Mouse (Mus musculus) bone marrow macrophage, adult 2 months (primary cell): Measurements from ENCODE around the gene Tbc1d13. TPM values are rescaled to one million over a fixed set of nuclear protein-coding genes. Genes with fewer than 3 reads are reported as not detected.
"Not testable (repeated sequence)": the region's sequence is repeated elsewhere in the genome, so short reads cannot be mapped to it uniquely, and the experiment has no call there.

Source experiments
- H3K27ac ChIP-seq: 2 replicates; pipeline ENCODE4 v1.5.1; 2012; ENCODE audit warnings: low read depth, low read length; ENCODE audit not compliant: insufficient read depth
- H3K4me1 ChIP-seq: 2 replicates; pipeline ENCODE4 v1.6.1; 2012; ENCODE audit warnings: low read length; ENCODE audit not compliant: control insufficient read depth, insufficient read depth
- H3K4me3 ChIP-seq: 2 replicates; pipeline ENCODE4 v1.5.1; 2012; ENCODE audit warnings: mild to moderate bottlenecking, low read length, moderate library complexity; ENCODE audit not compliant: insufficient read depth
- CTCF ChIP-seq: IDR thresholded peaks from 2 replicates; pipeline ENCODE4 v1.5.1; 2012; ENCODE audit warnings: low read depth, mild to moderate bottlenecking, low read length, moderate library complexity
- POLR2A ChIP-seq: IDR thresholded peaks from 2 replicates; pipeline ENCODE4 v1.6.1; 2012; ENCODE audit warnings: mild to moderate bottlenecking, low read depth, low read length, borderline replicate concordance
- polyA plus RNA-seq: library from polyadenylated mRNA; stranded (reverse); fragments of >200 nt; gene quantifications from 2 replicates; pipeline ENCODE4 v1.2.4, GENCODE M21; 2012; ENCODE audit not compliant: missing spikeins, insufficient read depth, insufficient read length

Gene Tbc1d13
- polyA plus RNA-seq, 1 experiment, result 107 TPM

DNA sequence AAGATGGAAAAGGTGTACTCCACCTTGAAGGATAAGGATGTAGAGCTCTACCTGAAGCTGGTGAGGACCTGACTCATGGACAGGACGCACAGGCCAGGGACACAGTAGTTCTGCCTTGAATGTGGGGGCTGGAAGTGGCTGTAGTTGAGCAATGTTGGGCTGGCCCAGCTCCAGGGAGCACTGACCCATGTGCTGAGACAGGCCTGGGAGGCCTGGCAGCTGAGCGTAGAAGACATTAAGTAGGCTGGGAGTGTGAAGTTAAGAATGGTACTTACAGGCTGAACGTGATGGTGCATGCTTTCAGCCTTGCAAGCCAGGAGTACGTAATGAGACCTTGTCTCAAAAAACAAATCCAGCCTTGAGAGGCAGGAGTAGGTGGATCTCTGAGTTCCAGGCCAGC is 13.9 kb downstream of the Tbc1d13 start:
- H3K4me3 ChIP-seq, result no peak overlapping the region
- peaks cover 5% of the 10 kb centered on the region for H3K4me1 ChIP-seq
- TF ChIP-seq POLR2A, result no peak
- no peak for TF ChIP-seq CTCF
- no peak overlapping the region for H3K27ac ChIP-seq

DNA sequence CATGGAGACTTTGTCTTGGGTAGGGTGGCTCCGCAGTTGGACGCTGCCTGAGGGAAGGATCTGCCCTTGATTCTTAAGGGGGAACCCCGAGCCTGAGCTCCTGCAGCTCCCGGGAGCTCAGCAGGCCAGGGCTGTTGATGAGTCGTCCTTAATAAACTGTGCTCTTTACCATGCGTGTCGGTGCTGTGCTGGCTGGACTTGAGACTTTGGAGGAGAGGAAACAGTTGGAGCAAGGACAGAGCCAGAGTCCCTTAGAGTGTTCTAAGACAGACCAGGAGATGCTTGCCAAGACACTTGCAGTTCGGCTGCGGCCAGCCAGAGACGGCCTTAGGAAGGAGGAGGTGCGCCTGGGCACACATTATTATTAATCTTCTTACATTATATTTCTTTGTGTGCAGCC is 18.3 kb downstream of the Tbc1d13 start:
- no peak overlapping the region for H3K4me3 ChIP-seq
- H3K4me1 ChIP-seq, result peaks cover 5% of the 10 kb centered on the region
- TF ChIP-seq CTCF (no peak), POLR2A (no peak)
- H3K27ac ChIP-seq, result no peak overlapping the region

DNA sequence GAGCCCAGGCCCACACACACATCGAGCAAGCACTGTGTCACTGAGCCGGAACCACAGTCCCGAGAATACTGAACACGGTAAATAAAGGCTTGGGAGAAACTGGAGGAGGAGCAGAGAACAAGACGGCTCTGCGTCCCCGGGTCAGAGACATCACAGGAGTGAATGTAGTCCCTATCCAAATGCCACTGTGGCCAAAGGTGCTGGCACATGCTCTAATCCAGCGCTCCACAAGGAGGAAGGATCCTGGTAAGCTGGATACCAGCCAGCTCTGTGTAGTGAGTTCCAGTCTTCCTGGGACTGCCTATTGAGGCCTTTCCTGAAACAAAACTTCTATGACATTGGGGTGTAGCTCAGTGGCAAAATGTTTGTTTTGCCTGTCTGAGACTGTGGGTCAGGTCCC is 19.1 kb downstream of the Tbc1d13 start:
- no peaks in the 10 kb centered on the region for H3K4me1 ChIP-seq
- no peak overlapping the region for H3K4me3 ChIP-seq
- H3K27ac ChIP-seq, result no peak overlapping the region
- no peak for TF ChIP-seq POLR2A
- TF ChIP-seq CTCF, result no peak

GRCm38 (mm10) chr2:30159871-30160270 is 26.3 kb downstream of the Tbc1d13 start:
- not testable (repeated sequence) for H3K27ac ChIP-seq, H3K4me3 ChIP-seq, H3K4me1 ChIP-seq

- H3K4me1 ChIP-seq, result no peaks in the 10 kb centered on the region
- no peak for TF ChIP-seq POLR2A
- TF ChIP-seq CTCF, result no peak
- no peak overlapping the region for H3K27ac ChIP-seq
- no peak overlapping the region for H3K4me3 ChIP-seq
Observed at GRCm38 (mm10) chr2:30161809-30162208, 28.3 kb downstream of the Tbc1d13 start.

DNA sequence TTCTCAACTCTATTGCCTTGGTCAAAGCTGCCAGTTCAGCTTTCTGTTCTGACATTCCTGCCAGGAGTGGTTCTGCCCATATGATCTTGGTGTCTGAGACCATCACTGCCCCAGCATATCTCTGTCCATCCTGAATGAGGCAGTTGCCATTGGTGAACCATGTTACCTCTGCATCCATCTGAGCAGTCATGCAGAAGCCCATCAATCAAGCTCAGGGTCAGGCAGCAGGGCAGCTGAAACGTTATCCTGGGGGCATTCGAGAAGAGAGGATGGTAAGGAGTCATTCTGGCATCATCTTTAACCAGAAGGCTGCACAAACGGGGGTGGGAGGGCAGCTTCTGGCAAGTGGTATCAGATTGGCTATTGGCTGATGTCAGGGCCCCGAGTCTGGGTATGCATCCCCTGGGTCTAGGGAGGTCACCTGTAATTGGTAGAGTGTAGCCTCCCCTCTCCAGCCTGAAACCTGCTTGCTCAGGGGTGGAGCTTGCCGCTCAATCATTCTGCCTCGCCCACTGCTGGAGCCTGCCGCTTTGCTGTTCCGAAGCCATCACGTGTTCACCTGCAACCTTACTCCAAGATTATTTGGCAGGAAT is 30.9 kb downstream of the Tbc1d13 start:
- no peak for TF ChIP-seq CTCF
- no peak for TF ChIP-seq POLR2A
- Histone ChIP-seq H3K27ac (no peak overlapping the region), H3K4me1 (no peaks in the 10 kb centered on the region), H3K4me3 (no peak overlapping the region)

GRCm38 (mm10) chr2:30166677-30167076 is 33.1 kb downstream of the Tbc1d13 start:
- TF ChIP-seq CTCF (no peak), POLR2A (no peak)
- H3K4me1 ChIP-seq, result no peaks in the 10 kb centered on the region
- no peak overlapping the region for H3K4me3 ChIP-seq
- H3K27ac ChIP-seq, result no peak overlapping the region

DNA sequence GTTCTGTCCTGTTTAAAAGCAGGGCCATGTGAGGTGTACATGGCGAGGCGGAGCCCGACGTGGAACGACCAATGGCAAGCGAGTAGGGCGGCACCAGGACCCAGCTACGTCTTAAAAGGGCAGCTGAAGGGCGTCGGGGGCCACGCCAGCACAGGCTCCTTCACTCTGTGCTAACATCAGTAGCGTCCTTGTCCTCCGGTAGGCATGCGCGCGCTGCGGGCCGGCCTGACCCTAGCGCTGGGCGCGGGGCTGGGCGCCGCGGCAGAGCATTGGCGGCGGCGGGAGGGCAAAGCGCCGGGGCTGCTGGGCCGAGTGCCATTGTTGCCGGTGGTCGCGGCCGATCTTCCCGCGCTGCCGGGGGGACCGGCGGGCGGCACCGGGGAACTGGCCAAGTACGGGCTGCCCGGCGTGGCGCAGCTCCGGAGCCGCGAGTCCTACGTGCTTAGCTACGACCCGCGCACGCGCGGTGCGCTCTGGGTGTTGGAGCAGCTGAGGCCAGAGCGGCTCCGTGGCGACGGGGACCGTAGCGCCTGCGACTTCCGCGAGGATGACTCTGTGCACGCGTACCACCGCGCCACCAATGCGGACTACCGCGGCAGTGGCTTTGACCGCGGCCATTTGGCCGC is 37.9 kb downstream of the Tbc1d13 start, which contains the start of gene Endog:
Gene Endog, plus strand, starts transcription at position 123 of the 626 bp plus-strand sequence.
- Histone ChIP-seq H3K4me1 (0 out of 2 replicates have a peak, but pooled peaks cover 3% of the 10 kb centered on the region), H3K4me3 (peak within 1 kb of the TSS; percentile 74), H3K27ac (peak within 1 kb of the TSS; percentile 62)
- TF ChIP-seq CTCF (no peak), POLR2A (no peak)

DNA sequence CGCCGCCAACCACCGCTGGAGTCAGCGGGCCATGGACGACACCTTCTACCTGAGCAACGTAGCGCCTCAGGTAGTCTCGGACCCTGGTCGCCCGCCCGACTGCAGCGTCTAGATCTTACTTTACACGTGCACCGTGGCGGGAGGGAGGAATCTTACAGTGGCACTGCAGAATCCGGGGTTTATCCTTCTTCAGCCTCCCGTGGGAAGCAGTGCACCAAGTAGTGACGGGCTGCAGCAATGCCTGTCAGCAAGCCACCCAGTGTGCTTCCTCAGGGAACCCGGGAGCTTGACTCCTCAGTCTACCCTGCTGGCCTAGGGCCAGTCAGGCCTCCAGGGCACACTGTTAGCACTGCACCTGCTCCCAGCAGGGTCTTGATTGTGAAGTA is 38.4 kb downstream of the Tbc1d13 start:
- H3K4me3 ChIP-seq, result peak overlapping the region; percentile 74
- TF ChIP-seq POLR2A, result no peak
- TF ChIP-seq CTCF, result no peak
- H3K27ac ChIP-seq, result peak overlapping the region; percentile 62
- peaks cover 5% of the 10 kb centered on the region for H3K4me1 ChIP-seq

DNA sequence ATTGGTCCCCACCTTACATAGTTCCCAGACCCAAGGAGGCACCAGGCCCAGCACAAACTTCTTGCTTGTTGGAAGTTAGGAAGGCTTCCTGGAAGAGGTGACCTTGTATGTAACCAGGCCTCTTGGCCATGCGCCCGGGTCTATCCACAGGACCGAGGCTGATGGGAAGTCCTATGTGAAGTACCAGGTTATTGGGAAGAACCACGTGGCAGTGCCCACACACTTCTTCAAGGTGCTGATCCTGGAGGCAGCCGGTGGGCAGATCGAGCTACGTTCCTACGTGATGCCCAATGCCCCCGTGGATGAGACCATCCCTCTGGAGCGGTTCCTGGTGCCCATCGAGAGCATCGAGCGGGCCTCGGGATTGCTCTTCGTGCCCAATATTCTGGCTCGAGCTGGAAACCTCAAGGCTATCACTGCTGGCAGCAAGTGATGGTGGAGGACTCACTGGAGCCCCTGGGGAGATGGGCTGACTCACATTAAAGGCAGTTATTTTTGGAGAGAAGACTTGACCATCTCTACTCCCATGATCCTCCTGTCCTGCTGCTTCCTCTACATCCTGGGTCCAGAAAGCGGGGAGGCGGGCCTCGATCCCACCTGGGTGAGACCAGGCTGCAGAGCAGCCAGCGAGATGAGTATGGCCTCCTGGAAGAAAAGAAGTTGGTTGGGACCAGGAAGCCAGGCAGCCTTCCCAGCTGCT is 40.1 kb downstream of the Tbc1d13 start:
- TF ChIP-seq CTCF, result no peak
- TF ChIP-seq POLR2A, result no peak
- Histone ChIP-seq H3K27ac (no peak overlapping the region), H3K4me3 (no peak overlapping the region), H3K4me1 (peaks cover 9% of the 10 kb centered on the region)
